Mouse (Mus musculus): ENCODE results near the gene Atg10. TPM values are rescaled to one million over a fixed set of nuclear protein-coding genes. Genes with fewer than 3 reads are reported as not detected.

Atg10 gene
- polyA plus RNA-seq, 1 experiment from 2014 or later: 17.2 TPM

DNA sequence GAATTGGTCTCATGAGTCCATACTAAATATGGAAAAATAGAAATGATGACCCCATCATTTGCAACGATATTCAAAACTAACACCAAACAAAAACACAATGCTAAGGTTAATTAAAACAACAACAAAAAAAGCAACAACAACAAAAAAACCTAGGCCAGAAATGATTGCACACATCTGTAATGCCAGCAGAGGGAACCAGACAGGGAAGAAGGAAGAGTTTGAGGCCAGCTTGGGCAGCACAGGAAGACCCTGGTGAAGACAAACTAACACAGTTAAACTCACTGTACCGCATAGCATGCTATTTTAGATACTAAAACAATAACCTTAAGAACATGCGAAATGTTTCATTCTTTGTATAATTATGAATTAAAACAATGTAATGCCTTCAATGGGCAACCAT lies 121.5 kb downstream of the Atg10 start:
- ATAC-seq (ENCODE audit: low FRiP score): no peak
- no peak overlapping the region for H3K27ac ChIP-seq
- 85% methylated on average over 3 of the region's 3 CpGs for WGBS
- H3K27me3 ChIP-seq (ENCODE audit: control insufficient read depth, insufficient read depth, low read length): no peaks in the 10 kb centered on the region
- no peak overlapping the region for H3K4me2 ChIP-seq (replicated peaks)
- no peak for DNase-seq (ENCODE audit: low spot score)
- H3K9me3 ChIP-seq (ENCODE audit: control insufficient read depth, low read length): no peaks in the 10 kb centered on the region
- no peak overlapping the region for H3K4me3 ChIP-seq (replicated peaks; ENCODE audit: low read length)
- no peaks in the 10 kb centered on the region for H3K4me1 ChIP-seq (replicated peaks; ENCODE audit: control insufficient read depth, insufficient read depth, low read length)
- H3K9ac ChIP-seq: no peak overlapping the region
- no peaks in the 10 kb centered on the region for H3K36me3 ChIP-seq (replicated peaks; ENCODE audit: control insufficient read depth, insufficient read depth)

DNA sequence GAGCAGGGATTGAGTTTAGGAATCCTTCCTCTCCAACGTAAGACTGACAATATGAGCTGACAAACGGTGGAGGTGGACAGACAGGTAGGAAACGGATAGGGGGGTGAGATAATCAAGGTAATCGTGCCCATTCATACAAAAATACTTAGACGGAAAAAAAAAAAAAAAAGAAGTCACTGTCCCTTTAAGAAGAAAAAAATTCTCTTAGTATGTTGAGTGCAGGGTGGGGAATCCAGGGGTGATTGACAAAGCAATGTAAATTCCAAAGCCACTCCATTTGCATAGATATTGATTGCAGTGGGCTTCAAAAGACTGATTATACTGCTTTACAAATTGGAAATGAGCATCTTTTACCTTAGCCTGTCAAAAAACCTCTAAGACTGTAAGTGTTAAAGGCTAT lies 123.4 kb downstream of the Atg10 start:
- Histone ChIP-seq H3K27ac (no peak overlapping the region), H3K36me3 (replicated peaks; ENCODE audit: control insufficient read depth, insufficient read depth) (no peaks in the 10 kb centered on the region), H3K4me2 (replicated peaks) (no peak overlapping the region), H3K4me3 (replicated peaks; ENCODE audit: low read length) (no peak overlapping the region), H3K9me3 (ENCODE audit: control insufficient read depth, low read length) (no peaks in the 10 kb centered on the region), H3K9ac (no peak overlapping the region), H3K27me3 (ENCODE audit: control insufficient read depth, insufficient read depth, low read length) (no peaks in the 10 kb centered on the region), H3K4me1 (replicated peaks; ENCODE audit: control insufficient read depth, insufficient read depth, low read length) (no peaks in the 10 kb centered on the region)
- WGBS: 79% methylated on average over 5 of the region's 5 CpGs
- ATAC-seq (ENCODE audit: low FRiP score): no peak
- no peak for DNase-seq (ENCODE audit: low spot score)

DNA sequence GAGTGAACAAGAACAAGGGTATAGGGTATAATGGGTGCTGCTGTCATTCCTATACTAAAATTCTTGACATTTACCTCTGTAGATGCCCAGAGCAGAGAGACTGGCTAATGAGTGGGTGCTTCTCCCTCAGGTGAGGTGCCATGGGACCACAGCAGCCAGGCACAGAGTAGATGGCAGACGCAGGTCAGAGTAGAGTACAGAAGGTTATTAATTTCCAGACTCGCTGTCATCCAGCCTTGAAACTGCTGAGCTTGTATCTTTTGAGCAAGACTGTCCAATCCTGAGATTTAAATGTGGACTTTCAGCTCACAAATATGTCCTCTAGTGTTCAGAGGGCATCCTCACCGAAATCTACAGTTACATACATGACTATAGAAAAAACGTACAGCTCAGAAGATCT lies 128.9 kb downstream of the Atg10 start:
- Histone ChIP-seq H3K4me2 (replicated peaks) (no peak overlapping the region), H3K4me1 (replicated peaks; ENCODE audit: control insufficient read depth, insufficient read depth, low read length) (peaks cover 17% of the 10 kb centered on the region), H3K9ac (no peak overlapping the region), H3K9me3 (ENCODE audit: control insufficient read depth, low read length) (no peaks in the 10 kb centered on the region), H3K36me3 (replicated peaks; ENCODE audit: control insufficient read depth, insufficient read depth) (no peaks in the 10 kb centered on the region), H3K27me3 (ENCODE audit: control insufficient read depth, insufficient read depth, low read length) (no peaks in the 10 kb centered on the region), H3K27ac (peak overlapping the region; percentile 67), H3K4me3 (replicated peaks; ENCODE audit: low read length) (no peak overlapping the region)
- DNase-seq (ENCODE audit: low spot score): no peak
- no peak; the same call in 1 of the 2 replicates for ATAC-seq (ENCODE audit: low FRiP score)
- WGBS: 87% methylated on average over 4 of the region's 4 CpGs

DNA sequence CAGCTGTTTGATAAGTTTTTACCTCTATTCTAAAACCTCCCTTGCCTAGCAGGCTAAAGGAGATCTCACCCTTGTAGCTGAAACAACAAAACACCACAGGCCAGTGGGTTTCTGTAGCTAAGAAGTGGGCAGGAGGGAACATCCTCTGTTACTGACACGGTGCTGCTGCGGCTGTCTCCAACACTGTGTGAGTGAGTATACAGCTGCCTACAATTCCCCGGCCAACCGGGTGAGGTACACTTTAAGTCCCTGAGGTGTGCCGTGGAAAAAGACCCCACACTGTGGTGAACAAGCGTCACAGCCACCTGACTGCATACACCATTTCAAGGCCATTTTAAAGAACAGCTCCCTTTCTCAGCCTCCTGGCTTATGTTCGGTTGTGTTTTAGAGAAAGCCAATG lies 129.6 kb downstream of the Atg10 start:
- Histone ChIP-seq H3K36me3 (replicated peaks; ENCODE audit: control insufficient read depth, insufficient read depth) (no peaks in the 10 kb centered on the region), H3K4me3 (replicated peaks; ENCODE audit: low read length) (no peak overlapping the region), H3K9me3 (ENCODE audit: control insufficient read depth, low read length) (no peaks in the 10 kb centered on the region), H3K27me3 (ENCODE audit: control insufficient read depth, insufficient read depth, low read length) (no peaks in the 10 kb centered on the region), H3K4me1 (replicated peaks; ENCODE audit: control insufficient read depth, insufficient read depth, low read length) (peaks cover 17% of the 10 kb centered on the region), H3K4me2 (replicated peaks) (no peak overlapping the region), H3K9ac (no peak overlapping the region), H3K27ac (peak overlapping the region; percentile 67)
- DNase-seq (ENCODE audit: low spot score) (no peak), ATAC-seq (ENCODE audit: low FRiP score) (peak; percentile 56)
- 40% methylated on average over 7 of the region's 7 CpGs for WGBS

- no peaks in the 10 kb centered on the region for H3K9me3 ChIP-seq (ENCODE audit: control insufficient read depth, low read length)
- no peak overlapping the region for H3K9ac ChIP-seq
- no peaks in the 10 kb centered on the region for H3K36me3 ChIP-seq (replicated peaks; ENCODE audit: control insufficient read depth, insufficient read depth)
- no peaks in the 10 kb centered on the region for H3K27me3 ChIP-seq (ENCODE audit: control insufficient read depth, insufficient read depth, low read length)
- H3K4me2 ChIP-seq (replicated peaks): no peak overlapping the region
- DNase-seq (ENCODE audit: low spot score): no peak
- peak; percentile 41; the same call in 1 of the 2 replicates for ATAC-seq (ENCODE audit: low FRiP score)
- peaks cover 17% of the 10 kb centered on the region for H3K4me1 ChIP-seq (replicated peaks; ENCODE audit: control insufficient read depth, insufficient read depth, low read length)
- H3K27ac ChIP-seq: peak overlapping the region; percentile 52; the same call in 1 of the 2 replicates
- 17% methylated on average over 1 of the region's 1 CpGs for WGBS
- H3K4me3 ChIP-seq (replicated peaks; ENCODE audit: low read length): no peak overlapping the region
These were observed 130.2 kb downstream of the Atg10 start for GRCm38 (mm10) chr13:91093610-91094009.

DNA sequence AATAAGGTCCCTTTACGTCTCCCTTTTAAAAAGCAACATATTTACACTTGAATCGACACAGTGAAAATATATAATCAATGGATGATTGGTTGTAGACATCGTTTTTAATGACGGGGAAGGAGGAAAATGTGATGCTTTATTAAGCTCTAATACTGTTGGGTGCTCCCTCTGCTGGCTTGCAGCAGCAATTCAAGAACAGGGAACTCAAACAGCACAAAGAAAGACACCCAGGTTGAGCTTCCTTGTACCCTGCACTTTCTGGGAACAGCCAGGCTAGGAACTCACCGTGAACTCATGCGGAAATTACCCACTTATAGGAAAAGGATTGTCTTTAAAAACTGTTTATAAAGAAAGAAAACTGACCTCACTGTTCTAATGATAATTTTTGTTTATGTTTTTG lies 130.6 kb downstream of the Atg10 start:
- H3K27ac ChIP-seq: no peak overlapping the region
- no peak overlapping the region for H3K4me3 ChIP-seq (replicated peaks; ENCODE audit: low read length)
- no peaks in the 10 kb centered on the region for H3K27me3 ChIP-seq (ENCODE audit: control insufficient read depth, insufficient read depth, low read length)
- H3K9me3 ChIP-seq (ENCODE audit: control insufficient read depth, low read length): no peaks in the 10 kb centered on the region
- WGBS: 19% methylated on average over 6 of the region's 6 CpGs
- H3K9ac ChIP-seq: no peak overlapping the region; the same call in 1 of the 2 replicates
- H3K4me2 ChIP-seq (replicated peaks): 0 out of 2 replicates have a peak overlapping the region, but pooled peaks have one; percentile 10
- no peaks in the 10 kb centered on the region for H3K36me3 ChIP-seq (replicated peaks; ENCODE audit: control insufficient read depth, insufficient read depth)
- peak; percentile 76; the same call in 1 of the 2 replicates for ATAC-seq (ENCODE audit: low FRiP score)
- peak; percentile 77 for DNase-seq (ENCODE audit: low spot score)
- H3K4me1 ChIP-seq (replicated peaks; ENCODE audit: control insufficient read depth, insufficient read depth, low read length): peaks cover 17% of the 10 kb centered on the region

DNA sequence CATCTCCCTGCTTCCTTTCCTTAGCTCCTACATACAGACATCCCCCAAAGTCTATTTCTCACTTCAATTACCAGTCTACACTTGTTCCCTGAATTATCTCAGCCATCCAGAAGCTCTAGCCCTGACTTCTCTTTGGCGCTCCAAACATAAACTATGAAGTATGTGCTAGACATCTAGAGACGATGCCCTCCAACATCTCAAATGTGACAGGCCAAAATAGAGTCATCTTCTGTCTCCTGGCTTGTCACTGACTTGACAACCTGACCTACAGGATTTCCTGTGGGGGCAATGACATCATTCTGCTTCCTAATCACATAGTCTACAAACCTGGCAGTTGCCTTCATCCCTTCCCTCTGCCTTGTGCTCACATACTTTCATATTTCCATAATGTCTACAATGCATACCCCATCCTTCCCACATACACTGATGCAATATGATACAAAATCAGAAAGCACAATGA lies 132.0 kb downstream of the Atg10 start:
- ATAC-seq (ENCODE audit: low FRiP score) (no peak), DNase-seq (ENCODE audit: low spot score) (no peak)
- H3K4me3 ChIP-seq (replicated peaks; ENCODE audit: low read length): no peak overlapping the region
- WGBS: 93% methylated on average over 2 of the region's 2 CpGs
- no peaks in the 10 kb centered on the region for H3K9me3 ChIP-seq (ENCODE audit: control insufficient read depth, low read length)
- no peaks in the 10 kb centered on the region for H3K36me3 ChIP-seq (replicated peaks; ENCODE audit: control insufficient read depth, insufficient read depth)
- H3K4me2 ChIP-seq (replicated peaks): no peak overlapping the region
- H3K27me3 ChIP-seq (ENCODE audit: control insufficient read depth, insufficient read depth, low read length): no peaks in the 10 kb centered on the region
- H3K9ac ChIP-seq: no peak overlapping the region
- H3K4me1 ChIP-seq (replicated peaks; ENCODE audit: control insufficient read depth, insufficient read depth, low read length): peaks cover 17% of the 10 kb centered on the region
- no peak overlapping the region for H3K27ac ChIP-seq

DNA sequence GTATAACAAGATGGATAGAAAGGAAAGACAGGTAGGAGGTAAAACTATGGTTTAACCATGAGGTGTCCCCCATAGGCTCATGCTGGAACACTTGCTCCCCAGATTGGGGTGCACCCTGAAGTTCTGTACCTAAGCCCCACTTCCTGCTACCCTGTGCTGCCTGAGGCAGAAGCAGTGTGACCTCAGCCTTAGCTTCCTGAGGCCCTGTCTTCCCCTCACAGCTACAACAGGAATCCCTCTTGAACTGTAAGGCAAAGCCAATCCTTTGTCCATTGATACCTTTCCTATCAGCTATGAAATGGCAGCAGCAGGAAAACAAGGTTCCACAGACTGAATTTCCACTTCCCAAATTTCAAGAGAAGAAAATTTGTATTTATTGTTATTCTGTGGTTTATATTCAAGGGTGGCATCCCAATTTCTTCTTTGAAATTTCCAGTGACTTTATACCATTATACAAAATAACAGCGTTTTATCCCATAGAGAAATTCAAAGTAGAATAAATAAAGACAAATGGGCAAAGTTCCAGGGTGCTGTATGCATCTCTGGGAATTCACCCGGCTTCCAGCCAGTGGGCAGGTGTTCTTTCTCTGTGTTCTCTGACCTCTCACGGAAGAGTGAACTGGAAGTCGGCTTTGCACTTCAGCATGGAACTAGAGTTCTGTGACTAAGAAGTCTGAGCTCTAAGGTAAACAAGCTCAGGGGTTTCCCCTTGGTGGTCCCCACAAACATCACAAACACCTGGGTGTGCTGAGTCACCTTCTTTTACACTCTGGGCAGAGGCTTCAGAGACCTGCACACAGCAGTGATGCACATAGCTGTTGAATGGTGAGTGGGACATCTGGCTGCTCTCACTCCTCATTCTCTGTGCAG lies 132.7 kb downstream of the Atg10 start:
- no peak overlapping the region for H3K4me2 ChIP-seq (replicated peaks)
- no peaks in the 10 kb centered on the region for H3K36me3 ChIP-seq (replicated peaks; ENCODE audit: control insufficient read depth, insufficient read depth)
- no peak overlapping the region for H3K4me3 ChIP-seq (replicated peaks; ENCODE audit: low read length)
- no peaks in the 10 kb centered on the region for H3K9me3 ChIP-seq (ENCODE audit: control insufficient read depth, low read length)
- no peak for ATAC-seq (ENCODE audit: low FRiP score)
- no peaks in the 10 kb centered on the region for H3K27me3 ChIP-seq (ENCODE audit: control insufficient read depth, insufficient read depth, low read length)
- no peak overlapping the region for H3K27ac ChIP-seq
- H3K9ac ChIP-seq: no peak overlapping the region
- DNase-seq (ENCODE audit: low spot score): no peak
- H3K4me1 ChIP-seq (replicated peaks; ENCODE audit: control insufficient read depth, insufficient read depth, low read length): peaks cover 17% of the 10 kb centered on the region
- 73% methylated on average over 4 of the region's 4 CpGs for WGBS

- ATAC-seq (ENCODE audit: low FRiP score) (no peak), DNase-seq (ENCODE audit: low spot score) (no peak)
- WGBS: 88% methylated on average over 12 of the region's 12 CpGs
- Histone ChIP-seq H3K9me3 (ENCODE audit: control insufficient read depth, low read length) (no peaks in the 10 kb centered on the region), H3K4me1 (replicated peaks; ENCODE audit: control insufficient read depth, insufficient read depth, low read length) (no peaks in the 10 kb centered on the region), H3K27me3 (ENCODE audit: control insufficient read depth, insufficient read depth, low read length) (no peaks in the 10 kb centered on the region), H3K9ac (no peak overlapping the region), H3K4me3 (replicated peaks; ENCODE audit: low read length) (no peak overlapping the region), H3K27ac (no peak overlapping the region), H3K36me3 (replicated peaks; ENCODE audit: control insufficient read depth, insufficient read depth) (no peaks in the 10 kb centered on the region), H3K4me2 (replicated peaks) (no peak overlapping the region)
These were observed 137.3 kb downstream of the Atg10 start for GRCm38 (mm10) chr13:91086361-91086900.

All from hindbrain, embryonic 14.5 days (tissue).